Mouse (Mus musculus): ENCODE measurements around the gene Tpx2. TPM values are rescaled to one million over a fixed set of nuclear protein-coding genes. Genes with fewer than 3 reads are reported as not detected.

Gene Tpx2
- polyA plus RNA-seq, 1 experiment, result 26.3 TPM

- H3K4me2 ChIP-seq (ENCODE audit: low read depth), result no peak overlapping the region
- no peak overlapping the region for H3K4me3 ChIP-seq
- no peaks in the 10 kb centered on the region for H3K79me2 ChIP-seq (ENCODE audit: control insufficient read depth, insufficient read depth)
- no peak for TF ChIP-seq E2F4 (IDR thresholded peaks at IDR 0.05; ENCODE audit: insufficient read depth)
- no peak for TF ChIP-seq POLR2AphosphoS2 (IDR thresholded peaks at IDR 0.05; ENCODE audit: insufficient read length, low read depth)
- TF ChIP-seq MAX (IDR thresholded peaks at IDR 0.05; ENCODE audit: low read depth), result no peak
- no peak for TF ChIP-seq MYOG (IDR thresholded peaks at IDR 0.05; ENCODE audit: control insufficient read depth in 1 of 3, insufficient read depth in 1 of 3, insufficient read length in 2 of 3, low read depth in 2 of 3)
- TF ChIP-seq REST (IDR thresholded peaks at IDR 0.05; ENCODE audit: insufficient read depth, insufficient read length), result no peak
- no peak for TF ChIP-seq USF1 (IDR thresholded peaks at IDR 0.05; ENCODE audit: low read depth)
- no peak for TF ChIP-seq SRF (IDR thresholded peaks at IDR 0.05; ENCODE audit: control insufficient read depth, insufficient read length, low read depth)
- no peak for TF ChIP-seq POLR2A (IDR thresholded peaks at IDR 0.05; ENCODE audit: insufficient read length, low read depth)
- TF ChIP-seq MYOD1 (IDR thresholded peaks at IDR 0.05; ENCODE audit: control insufficient read depth in 1 of 3, insufficient read length in 2 of 3, low read depth in 2 of 3), result no peak
- TF ChIP-seq TCF12 (IDR thresholded peaks at IDR 0.05; ENCODE audit: insufficient read depth, poor library complexity, severe bottlenecking), result no peak
- no peak for TF ChIP-seq CEBPB (IDR thresholded peaks at IDR 0.05; ENCODE audit: insufficient read depth, poor library complexity, severe bottlenecking)
- no peak for TF ChIP-seq TCF3 (IDR thresholded peaks at IDR 0.05; ENCODE audit: insufficient read length, low read depth)
- no peaks in the 10 kb centered on the region for H3K36me3 ChIP-seq (ENCODE audit: control insufficient read depth, insufficient read depth)
- H3K27me3 ChIP-seq (ENCODE audit: control insufficient read depth, insufficient read depth, insufficient read length), result peaks cover 42% of the 10 kb centered on the region
- H3ac ChIP-seq (ENCODE audit: control insufficient read depth, insufficient read length), result no peak overlapping the region
Measured at GRCm38 (mm10) chr2:152941106-152941505, 93.3 kb downstream of the Tpx2 start.

- H3K36me3 ChIP-seq (ENCODE audit: control insufficient read depth, insufficient read depth), result no peaks in the 10 kb centered on the region
- no peak overlapping the region for H3K4me2 ChIP-seq (ENCODE audit: low read depth)
- no peak overlapping the region for H3K4me3 ChIP-seq
- H3ac ChIP-seq (ENCODE audit: control insufficient read depth, insufficient read length), result no peak overlapping the region
- peaks cover 49% of the 10 kb centered on the region for H3K27me3 ChIP-seq (ENCODE audit: control insufficient read depth, insufficient read depth, insufficient read length)
- no peak for TF ChIP-seq POLR2AphosphoS2 (IDR thresholded peaks at IDR 0.05; ENCODE audit: insufficient read length, low read depth)
- TF ChIP-seq MAX (IDR thresholded peaks at IDR 0.05; ENCODE audit: low read depth), result no peak
- no peak for TF ChIP-seq POLR2A (IDR thresholded peaks at IDR 0.05; ENCODE audit: insufficient read length, low read depth)
- no peak for TF ChIP-seq TCF12 (IDR thresholded peaks at IDR 0.05; ENCODE audit: insufficient read depth, poor library complexity, severe bottlenecking)
- TF ChIP-seq USF1 (IDR thresholded peaks at IDR 0.05; ENCODE audit: low read depth), result no peak
- TF ChIP-seq SRF (IDR thresholded peaks at IDR 0.05; ENCODE audit: control insufficient read depth, insufficient read length, low read depth), result no peak
- no peak for TF ChIP-seq REST (IDR thresholded peaks at IDR 0.05; ENCODE audit: insufficient read depth, insufficient read length)
- no peak for TF ChIP-seq TCF3 (IDR thresholded peaks at IDR 0.05; ENCODE audit: insufficient read length, low read depth)
- no peak for TF ChIP-seq MYOD1 (IDR thresholded peaks at IDR 0.05; ENCODE audit: control insufficient read depth in 1 of 3, insufficient read length in 2 of 3, low read depth in 2 of 3)
- no peak for TF ChIP-seq MYOG (IDR thresholded peaks at IDR 0.05; ENCODE audit: control insufficient read depth in 1 of 3, insufficient read depth in 1 of 3, insufficient read length in 2 of 3, low read depth in 2 of 3)
- no peak for TF ChIP-seq CEBPB (IDR thresholded peaks at IDR 0.05; ENCODE audit: insufficient read depth, poor library complexity, severe bottlenecking)
- no peak for TF ChIP-seq E2F4 (IDR thresholded peaks at IDR 0.05; ENCODE audit: insufficient read depth)
- H3K79me2 ChIP-seq (ENCODE audit: control insufficient read depth, insufficient read depth), result no peaks in the 10 kb centered on the region
Measured at GRCm38 (mm10) chr2:152941776-152942175, 94.0 kb downstream of the Tpx2 start.

GRCm38 (mm10) chr2:152942898-152943515 lies 95.2 kb downstream of the Tpx2 start:
- no peak overlapping the region for H3K4me3 ChIP-seq
- no peaks in the 10 kb centered on the region for H3K36me3 ChIP-seq (ENCODE audit: control insufficient read depth, insufficient read depth)
- no peak overlapping the region for H3ac ChIP-seq (ENCODE audit: control insufficient read depth, insufficient read length)
- H3K27me3 ChIP-seq (ENCODE audit: control insufficient read depth, insufficient read depth, insufficient read length), result peaks cover 53% of the 10 kb centered on the region
- peak overlapping the region; percentile 50 for H3K4me2 ChIP-seq (ENCODE audit: low read depth)
- no peaks in the 10 kb centered on the region for H3K79me2 ChIP-seq (ENCODE audit: control insufficient read depth, insufficient read depth)
- no peak for TF ChIP-seq SRF (IDR thresholded peaks at IDR 0.05; ENCODE audit: control insufficient read depth, insufficient read length, low read depth)
- TF ChIP-seq TCF12 (IDR thresholded peaks at IDR 0.05; ENCODE audit: insufficient read depth, poor library complexity, severe bottlenecking), result no peak
- no peak for TF ChIP-seq CEBPB (IDR thresholded peaks at IDR 0.05; ENCODE audit: insufficient read depth, poor library complexity, severe bottlenecking)
- no peak for TF ChIP-seq POLR2AphosphoS2 (IDR thresholded peaks at IDR 0.05; ENCODE audit: insufficient read length, low read depth)
- TF ChIP-seq POLR2A (IDR thresholded peaks at IDR 0.05; ENCODE audit: insufficient read length, low read depth), result no peak
- no peak for TF ChIP-seq USF1 (IDR thresholded peaks at IDR 0.05; ENCODE audit: low read depth)
- no peak for TF ChIP-seq MYOD1 (IDR thresholded peaks at IDR 0.05; ENCODE audit: control insufficient read depth in 1 of 3, insufficient read length in 2 of 3, low read depth in 2 of 3)
- no peak for TF ChIP-seq REST (IDR thresholded peaks at IDR 0.05; ENCODE audit: insufficient read depth, insufficient read length)
- TF ChIP-seq MYOG (IDR thresholded peaks at IDR 0.05; ENCODE audit: control insufficient read depth in 1 of 3, insufficient read depth in 1 of 3, insufficient read length in 2 of 3, low read depth in 2 of 3), result no peak
- TF ChIP-seq MAX (IDR thresholded peaks at IDR 0.05; ENCODE audit: low read depth), result no peak
- no peak for TF ChIP-seq TCF3 (IDR thresholded peaks at IDR 0.05; ENCODE audit: insufficient read length, low read depth)
- no peak for TF ChIP-seq E2F4 (IDR thresholded peaks at IDR 0.05; ENCODE audit: insufficient read depth)

- H3K4me2 ChIP-seq (ENCODE audit: low read depth), result no peak overlapping the region
- H3K79me2 ChIP-seq (ENCODE audit: control insufficient read depth, insufficient read depth), result no peaks in the 10 kb centered on the region
- no peak overlapping the region for H3K4me3 ChIP-seq
- no peak for TF ChIP-seq TCF12 (IDR thresholded peaks at IDR 0.05; ENCODE audit: insufficient read depth, poor library complexity, severe bottlenecking)
- TF ChIP-seq MYOD1 (IDR thresholded peaks at IDR 0.05; ENCODE audit: control insufficient read depth in 1 of 3, insufficient read length in 2 of 3, low read depth in 2 of 3), result no peak
- TF ChIP-seq TCF3 (IDR thresholded peaks at IDR 0.05; ENCODE audit: insufficient read length, low read depth), result no peak
- TF ChIP-seq MYOG (IDR thresholded peaks at IDR 0.05; ENCODE audit: control insufficient read depth in 1 of 3, insufficient read depth in 1 of 3, insufficient read length in 2 of 3, low read depth in 2 of 3), result no peak
- no peak for TF ChIP-seq POLR2A (IDR thresholded peaks at IDR 0.05; ENCODE audit: insufficient read length, low read depth)
- TF ChIP-seq REST (IDR thresholded peaks at IDR 0.05; ENCODE audit: insufficient read depth, insufficient read length), result no peak
- no peak for TF ChIP-seq E2F4 (IDR thresholded peaks at IDR 0.05; ENCODE audit: insufficient read depth)
- TF ChIP-seq SRF (IDR thresholded peaks at IDR 0.05; ENCODE audit: control insufficient read depth, insufficient read length, low read depth), result no peak
- no peak for TF ChIP-seq CEBPB (IDR thresholded peaks at IDR 0.05; ENCODE audit: insufficient read depth, poor library complexity, severe bottlenecking)
- TF ChIP-seq POLR2AphosphoS2 (IDR thresholded peaks at IDR 0.05; ENCODE audit: insufficient read length, low read depth), result no peak
- TF ChIP-seq MAX (IDR thresholded peaks at IDR 0.05; ENCODE audit: low read depth), result no peak
- TF ChIP-seq USF1 (IDR thresholded peaks at IDR 0.05; ENCODE audit: low read depth), result no peak
- peaks cover 55% of the 10 kb centered on the region for H3K27me3 ChIP-seq (ENCODE audit: control insufficient read depth, insufficient read depth, insufficient read length)
- H3ac ChIP-seq (ENCODE audit: control insufficient read depth, insufficient read length), result no peak overlapping the region
- H3K36me3 ChIP-seq (ENCODE audit: control insufficient read depth, insufficient read depth), result no peaks in the 10 kb centered on the region
Measured at GRCm38 (mm10) chr2:152943568-152943967, 95.8 kb downstream of the Tpx2 start.

All from myocyte (in vitro differentiated cells).